Mouse (Mus musculus) layer of hippocampus, postnatal 25 days (tissue): ENCODE results near the gene H6pd. TPM values are rescaled to one million over a fixed set of nuclear protein-coding genes. Genes with fewer than 3 reads are reported as not detected.

Experiments
- DNase-seq, 2 experiments: peaks; one replicate each; pipeline ENCODE4 v3.0.0; 2022; ENCODE audit warnings: mixed read lengths in 2 of 2, low spot score in 1 of 2; ENCODE audit errors: extremely low spot score in 1 of 2
- total RNA-seq, 2 experiments: library from RNA; stranded (reverse); gene quantifications; 2 replicates each; pipeline ENCODE4 v1.2.3; 2021

The H6pd gene
- total RNA-seq, 2 experiments from 2014 or later, result 8.8 to 9.1 TPM

DNA sequence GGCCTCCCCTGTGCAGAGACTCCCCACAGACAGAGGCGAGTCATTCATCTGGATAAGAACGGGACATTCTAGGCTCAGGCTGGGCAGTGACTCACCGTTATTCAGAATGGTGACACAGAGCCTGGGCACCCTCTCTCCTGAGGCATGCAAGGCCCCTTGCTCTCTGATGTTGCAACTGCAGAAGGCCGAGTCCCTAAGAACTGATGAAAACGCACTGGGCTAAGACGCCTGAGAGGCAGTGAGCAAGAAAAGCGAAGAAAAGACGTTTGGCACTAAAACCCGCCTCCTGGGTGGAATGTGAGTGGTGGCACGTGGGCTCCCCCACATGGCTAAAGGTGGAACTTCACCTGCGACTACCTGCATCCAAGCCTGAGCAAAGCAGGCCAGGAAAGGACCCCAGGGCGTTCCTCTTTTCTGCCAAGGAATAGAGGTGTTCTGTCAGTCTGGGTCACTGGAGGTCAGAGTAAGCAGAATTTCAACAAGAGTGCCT is 29.0 kb downstream of the H6pd start:
- peak; percentile 86 to 91 for DNase-seq

DNA sequence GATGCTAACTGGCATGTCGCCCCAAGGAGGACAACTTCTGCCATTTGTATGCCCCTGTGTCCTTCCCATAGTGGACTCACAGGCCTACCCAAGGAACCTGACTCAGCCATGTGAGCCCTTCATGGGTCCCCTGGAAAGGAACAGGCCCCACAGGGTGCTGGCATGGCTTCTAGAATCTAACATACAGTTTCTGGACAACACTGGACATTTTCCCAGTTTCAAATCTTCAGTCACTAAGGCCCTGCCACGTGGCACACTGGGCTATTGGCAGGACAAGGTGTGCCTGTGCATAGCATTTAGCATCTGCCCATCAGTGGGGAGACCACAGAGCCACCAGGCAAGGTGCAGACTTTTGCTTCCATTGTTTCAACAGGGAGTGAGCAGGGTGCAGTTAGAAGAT is 30.0 kb downstream of the H6pd start:
- no peak for DNase-seq

GRCm38 (mm10) chr4:149977801-149978544 is 30.9 kb downstream of the H6pd start:
- no peak for DNase-seq

- no peak for DNase-seq
These were observed 31.6 kb downstream of the H6pd start for GRCm38 (mm10) chr4:149977181-149977580.

GRCm38 (mm10) chr4:149975730-149976254 is 33.0 kb downstream of the H6pd start:
- DNase-seq, result no peak

DNA sequence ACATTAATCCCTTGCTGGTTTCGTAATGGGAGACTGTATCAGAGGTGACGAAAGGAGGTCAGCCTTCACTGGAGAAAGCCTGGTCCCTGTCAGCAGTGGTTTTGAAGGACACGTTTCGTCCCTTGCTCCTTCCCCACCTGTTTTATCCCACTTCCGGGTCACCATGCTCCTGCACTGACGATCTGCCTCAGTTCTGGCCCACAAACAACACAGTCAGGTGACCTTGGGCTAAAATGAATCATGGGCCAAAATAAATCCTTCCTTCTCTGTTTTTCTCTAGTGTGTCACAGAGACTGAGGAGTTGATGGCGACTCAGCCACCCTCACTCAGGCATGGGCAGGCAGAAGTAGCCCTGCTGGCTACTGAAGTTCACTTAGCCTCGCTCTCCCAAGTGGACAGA is 33.5 kb downstream of the H6pd start:
- no peak for DNase-seq

DNA sequence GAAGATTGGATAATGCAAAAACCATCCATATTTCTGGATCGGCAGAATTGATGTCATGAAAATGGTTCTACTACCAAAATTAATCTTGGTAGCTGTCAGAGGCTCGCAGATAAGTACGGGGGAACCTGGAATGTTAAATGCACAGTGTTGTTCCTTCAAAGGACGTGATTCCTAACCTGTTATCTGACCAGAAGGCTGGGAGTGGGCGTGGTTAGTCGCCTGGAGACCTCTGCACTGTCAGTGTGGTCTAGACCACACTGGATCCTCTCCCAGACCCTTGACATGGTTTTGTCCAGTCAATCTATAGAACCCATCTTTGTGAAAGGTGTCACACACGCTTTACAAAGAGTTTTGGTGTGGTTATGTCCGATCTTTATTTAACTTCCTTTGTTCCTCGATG is 37.4 kb downstream of the H6pd start:
- DNase-seq, result no peak

GRCm38 (mm10) chr4:149968526-149968925 is 40.3 kb downstream of the H6pd start:
- DNase-seq, result no peak

DNA sequence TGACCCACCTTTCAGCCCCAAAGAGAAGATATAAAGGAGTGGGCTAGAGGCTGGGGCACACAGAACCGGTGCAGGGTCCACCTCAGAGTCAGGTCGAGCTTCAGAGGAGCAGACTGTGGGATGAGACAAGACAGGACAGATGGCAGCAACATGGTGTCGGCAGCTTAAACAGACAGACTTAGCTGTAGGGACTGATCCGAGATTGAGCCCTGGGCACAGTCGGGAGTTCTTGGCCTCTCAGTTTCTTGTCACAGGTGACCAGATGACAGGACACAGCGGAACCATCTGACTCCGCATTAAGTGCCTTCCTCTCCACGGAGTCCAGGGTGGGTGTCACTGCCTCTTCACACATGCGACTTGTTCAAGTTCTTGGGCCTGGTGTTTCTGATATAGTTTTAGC is 41.9 kb downstream of the H6pd start:
- no peak for DNase-seq

- DNase-seq, result no peak
These were observed 42.6 kb downstream of the H6pd start for GRCm38 (mm10) chr4:149966252-149966651.

DNA sequence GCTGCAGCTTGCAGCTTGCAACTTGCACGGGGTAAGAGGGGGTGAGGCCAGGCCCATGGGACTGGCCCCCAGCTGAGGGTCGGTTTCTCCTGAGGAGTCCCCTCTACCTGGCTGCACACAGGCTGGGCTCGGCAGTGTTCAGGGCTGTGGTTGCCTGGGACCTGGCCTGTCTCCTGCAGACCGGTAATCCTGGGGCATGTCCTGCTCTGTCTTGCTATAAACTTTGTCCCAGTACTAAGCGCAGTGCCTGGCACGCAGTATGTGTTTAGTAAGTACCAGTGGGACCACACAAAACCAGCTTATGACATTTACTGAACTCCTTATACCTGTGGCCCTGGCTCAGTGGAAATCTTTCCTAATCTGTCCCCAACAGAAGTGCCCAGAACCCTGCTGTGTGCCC is 43.2 kb downstream of the H6pd start:
- no peak for DNase-seq

DNA sequence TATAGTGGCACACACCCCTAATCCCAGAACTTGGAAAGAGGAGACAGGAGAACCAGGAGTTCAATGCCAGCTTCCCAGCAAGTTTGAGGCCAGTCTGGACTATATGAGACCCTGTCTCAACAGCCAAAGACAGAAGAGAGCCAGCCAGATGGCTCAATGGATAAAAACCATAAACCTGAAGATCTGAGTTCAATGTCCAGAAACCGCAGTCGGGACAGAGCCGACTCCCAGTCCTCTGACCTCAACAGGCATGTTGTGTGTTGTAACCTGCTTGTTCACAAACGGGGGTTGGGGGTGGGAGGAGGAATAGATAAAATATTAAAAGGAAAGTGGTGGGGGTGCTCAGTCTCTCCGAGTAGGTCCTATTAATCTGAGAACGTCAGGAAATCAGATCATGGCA is 43.6 kb downstream of the H6pd start:
- no peak for DNase-seq

GRCm38 (mm10) chr4:149964770-149965169 is 44.1 kb downstream of the H6pd start:
- no peak for DNase-seq

GRCm38 (mm10) chr4:149964285-149964684 is 44.5 kb downstream of the H6pd start:
- no peak for DNase-seq

GRCm38 (mm10) chr4:149960391-149960790 is 48.4 kb downstream of the H6pd start:
- DNase-seq, result no peak

- DNase-seq, result no peak
These were observed 49.0 kb downstream of the H6pd start for GRCm38 (mm10) chr4:149959816-149960215.

DNA sequence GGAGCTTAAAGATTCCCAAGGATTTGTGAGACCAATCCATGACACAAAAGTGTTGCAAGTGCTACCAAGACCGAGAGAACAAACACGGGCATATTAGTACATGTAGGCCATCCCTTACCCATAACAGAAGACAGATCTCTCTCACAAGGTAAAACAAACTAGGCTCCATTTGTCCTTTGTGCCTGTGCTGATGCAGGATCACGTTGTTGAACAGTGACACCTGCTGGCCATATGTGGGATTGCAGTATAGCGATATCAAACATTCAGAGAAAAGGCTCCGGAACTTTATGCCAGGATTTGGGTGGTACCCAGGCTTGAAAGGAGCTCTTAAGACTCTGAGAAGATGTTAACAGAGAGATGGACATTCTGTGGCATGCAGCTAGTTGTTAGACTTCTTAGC is 50.3 kb downstream of the H6pd start:
- peak; percentile 78 to 95 for DNase-seq

DNA sequence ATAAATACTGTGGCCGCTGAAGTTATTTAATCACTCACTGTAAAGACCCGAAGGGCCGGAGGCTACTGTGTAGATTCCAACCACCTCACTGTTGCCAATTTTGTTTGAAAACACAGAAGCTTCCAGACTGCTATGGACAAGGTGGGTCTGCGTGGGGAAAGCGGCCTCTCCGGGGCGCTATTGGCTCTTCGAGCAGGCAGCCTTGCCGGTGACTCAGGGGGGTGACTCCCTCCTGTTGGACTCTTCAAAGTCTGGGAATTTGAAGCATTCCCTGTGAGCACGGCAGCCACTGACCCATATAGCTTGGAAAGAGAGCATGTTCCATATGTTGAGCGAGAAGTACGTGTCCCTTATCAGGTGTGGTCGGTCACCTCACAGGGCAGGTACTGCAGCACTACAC is 52.8 kb downstream of the H6pd start:
- DNase-seq, result no peak

DNA sequence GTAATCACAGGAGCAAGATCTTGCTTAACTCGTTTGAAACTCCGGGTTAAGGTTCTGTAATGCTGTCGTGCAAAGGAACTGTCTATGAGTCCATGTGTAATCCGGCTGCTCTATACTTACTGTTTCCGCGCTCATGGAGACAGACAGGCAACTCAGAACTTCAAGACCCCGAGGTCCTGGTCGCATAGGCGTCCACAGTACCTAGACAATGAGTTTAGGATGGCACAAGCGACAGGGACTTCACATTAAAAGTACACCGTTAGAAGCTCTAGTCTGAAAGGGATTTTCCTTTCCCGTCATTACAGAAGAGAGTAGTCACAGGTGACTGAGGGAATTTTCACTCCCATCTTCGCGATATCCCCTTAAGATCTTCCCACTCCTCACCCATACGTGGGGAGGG is 53.2 kb downstream of the H6pd start:
- DNase-seq, result no peak

GRCm38 (mm10) chr4:149954893-149955439 is 53.9 kb downstream of the H6pd start, which contains the start of gene Spsb1:
Gene Spsb1, minus strand, starts transcription at chr4:149955043.
- peak; percentile 84 to 86 for DNase-seq

DNA sequence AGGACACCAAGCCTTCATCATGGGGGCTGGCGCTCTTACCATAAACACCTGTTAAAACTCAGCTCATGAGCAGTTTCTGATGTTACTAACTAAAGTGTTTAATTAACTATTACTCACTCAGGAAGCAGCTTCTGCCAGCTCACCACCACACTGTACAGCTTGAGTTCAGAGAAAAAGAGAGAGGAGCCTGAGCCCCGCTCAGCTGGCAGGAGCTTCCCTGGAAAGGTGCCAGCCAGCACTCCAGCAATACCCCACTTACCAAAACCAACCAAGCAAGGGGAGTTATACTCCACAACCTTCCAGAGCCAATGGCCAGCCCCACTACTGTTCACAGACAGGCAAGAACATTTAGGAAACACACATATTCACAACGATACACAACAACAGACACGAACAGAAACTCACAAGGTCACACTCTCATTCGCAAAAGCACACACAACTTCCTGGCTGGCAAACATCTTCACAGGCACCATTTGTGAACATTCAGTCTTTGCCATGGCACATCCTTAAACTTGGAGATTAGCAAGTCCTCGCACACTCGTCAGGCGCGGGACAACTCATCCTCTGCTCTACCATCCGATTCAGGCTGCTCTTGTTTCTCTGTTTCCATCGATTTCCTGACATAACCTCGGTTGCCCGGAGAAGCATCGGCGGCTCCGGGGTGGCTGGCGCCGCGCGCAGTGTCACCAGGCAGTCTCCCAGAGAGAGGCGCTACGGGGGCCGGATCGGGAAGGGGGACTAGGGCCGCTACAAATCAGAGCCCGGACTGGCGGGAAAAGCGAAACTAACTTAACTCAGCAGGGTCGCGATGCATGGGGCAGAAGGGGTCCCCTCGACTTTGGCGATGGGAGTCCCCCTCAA is 55.0 kb downstream of the H6pd start:
- peak; percentile 44 to 56 for DNase-seq
